Mouse (Mus musculus): ENCODE data around the gene Ncapd3.

The Ncapd3 gene

DNA sequence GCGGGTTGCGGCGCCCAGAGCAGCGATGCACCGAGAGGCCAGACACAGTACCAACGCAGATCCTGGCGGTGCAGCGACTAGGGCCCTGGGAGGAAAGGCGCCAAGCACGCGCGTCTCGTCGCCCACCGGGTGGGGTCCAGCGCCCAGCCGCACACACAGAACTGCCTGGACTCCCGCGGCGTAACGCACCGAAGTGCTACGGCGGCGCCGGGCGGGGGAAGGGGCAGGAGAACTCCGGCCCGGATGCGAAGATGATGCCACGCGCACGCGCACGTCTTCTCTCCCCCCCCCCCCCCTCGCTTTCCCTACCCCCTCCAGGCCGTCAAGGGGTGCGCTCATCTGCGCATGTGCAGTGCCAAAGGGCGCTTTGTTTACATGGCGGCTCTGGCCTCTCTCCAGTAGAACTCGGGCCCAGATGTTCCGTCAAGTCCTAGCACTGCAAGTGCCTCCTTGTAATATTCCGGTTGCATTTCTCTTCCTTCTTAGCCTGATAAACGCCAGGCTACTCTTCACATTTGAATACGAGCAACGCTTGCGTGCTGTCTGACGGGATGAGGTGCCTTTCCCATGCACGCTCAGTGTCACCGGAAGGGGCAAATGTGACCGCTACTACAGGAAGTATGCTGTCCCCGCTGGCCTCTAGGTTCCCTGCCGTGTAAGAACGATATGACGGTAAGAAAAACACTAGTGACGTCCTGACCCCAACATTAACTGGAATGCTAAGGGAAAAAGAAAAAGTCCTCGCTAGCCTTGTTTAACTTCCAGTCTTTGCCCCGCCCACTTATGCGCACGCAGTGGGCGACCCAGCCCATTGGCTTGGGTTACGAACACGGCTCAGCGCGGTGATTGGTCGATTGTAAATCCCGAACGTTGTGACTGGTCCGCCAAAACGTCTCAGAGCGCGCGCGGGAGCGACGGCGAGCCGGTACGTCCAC, at the start of gene Ncapd3, which contains the start of gene Vps26b:
Ncapd3 (plus strand) TSS at position 348 of the 935 bp plus-strand sequence.
Vps26b (minus strand) TSS at position 238 of the 935 bp plus-strand sequence.
- DNase-seq (ENCODE audit: low read depth in 2 of 2, low spot score in 2 of 2), result peak; percentile 92 to 95

DNA sequence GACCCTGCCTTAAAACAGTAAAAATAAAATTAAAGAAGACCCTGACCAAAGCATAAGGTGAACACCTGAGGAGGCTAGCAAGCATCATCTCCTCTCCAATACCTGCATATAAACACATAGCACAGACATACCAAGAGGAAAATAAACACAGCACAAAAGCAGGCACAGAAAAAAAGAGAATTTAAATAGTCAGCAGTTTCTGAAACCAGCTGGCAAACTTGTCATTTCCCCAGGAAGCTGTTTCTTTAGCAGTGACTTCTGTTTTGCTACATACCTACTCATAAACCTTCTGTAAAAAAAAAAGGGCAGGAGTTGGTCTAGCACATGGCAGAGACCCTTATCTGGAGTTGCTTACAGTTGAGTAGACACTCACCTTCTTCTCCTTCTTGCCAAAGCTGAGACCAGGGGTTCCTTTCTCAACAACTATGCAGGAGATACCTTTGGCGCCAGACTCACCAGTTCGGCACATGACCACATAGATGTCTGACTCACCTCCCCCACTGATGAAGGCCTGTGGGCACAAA, 44.8 kb upstream of the Ncapd3 start:
- no peak for DNase-seq (ENCODE audit: low read depth in 2 of 2, low spot score in 2 of 2)

DNA sequence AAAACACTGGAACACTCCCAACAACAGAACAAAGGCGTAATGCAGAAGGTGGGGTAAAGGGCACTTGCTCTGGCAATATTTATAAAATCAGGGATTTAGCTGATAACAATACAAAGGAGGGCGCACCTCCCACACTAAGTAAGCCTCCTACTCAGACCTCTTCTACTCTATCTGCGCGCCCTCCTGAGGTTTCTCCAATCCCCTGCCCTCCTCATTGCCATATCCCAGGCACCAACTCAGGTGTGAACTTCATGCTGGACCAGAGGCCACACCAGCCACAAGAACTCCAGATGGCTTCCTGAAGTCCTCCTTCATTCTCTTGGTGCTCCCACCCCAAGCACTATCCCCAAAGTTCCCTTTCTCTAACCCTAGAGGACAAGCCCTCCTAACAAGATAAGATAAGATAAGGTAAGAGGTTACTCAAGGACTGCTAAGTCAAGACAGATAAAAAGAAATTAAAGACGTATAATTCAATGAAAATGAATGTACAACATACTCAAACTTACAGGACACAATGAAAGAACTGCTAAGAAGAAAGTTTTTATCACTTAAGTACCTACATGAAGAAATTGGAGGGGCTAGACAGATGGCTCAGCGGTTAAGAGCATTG, 44.2 kb upstream of the Ncapd3 start:
- DNase-seq (ENCODE audit: low read depth in 2 of 2, low spot score in 2 of 2), result no peak

DNA sequence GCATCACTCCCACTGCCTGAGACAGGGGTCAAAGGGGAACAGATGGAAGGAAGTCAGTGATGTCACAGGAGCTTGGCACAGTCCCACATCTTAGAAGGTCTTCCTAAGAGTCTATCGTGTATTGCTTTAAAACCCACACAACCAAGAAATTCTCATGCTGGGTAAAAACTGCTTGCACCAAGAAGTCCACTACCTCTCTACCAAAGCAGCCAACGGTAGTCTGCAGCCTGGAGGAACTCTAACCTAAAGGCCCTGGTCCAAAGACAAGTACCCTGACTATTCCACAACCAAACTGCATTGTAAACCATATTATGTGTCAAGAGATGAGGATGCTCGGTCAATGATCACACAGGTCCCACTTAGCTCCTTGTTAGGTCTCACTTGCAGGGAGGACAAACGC, 39.8 kb upstream of the Ncapd3 start:
- DNase-seq (ENCODE audit: low read depth in 2 of 2, low spot score in 2 of 2), result no peak

DNA sequence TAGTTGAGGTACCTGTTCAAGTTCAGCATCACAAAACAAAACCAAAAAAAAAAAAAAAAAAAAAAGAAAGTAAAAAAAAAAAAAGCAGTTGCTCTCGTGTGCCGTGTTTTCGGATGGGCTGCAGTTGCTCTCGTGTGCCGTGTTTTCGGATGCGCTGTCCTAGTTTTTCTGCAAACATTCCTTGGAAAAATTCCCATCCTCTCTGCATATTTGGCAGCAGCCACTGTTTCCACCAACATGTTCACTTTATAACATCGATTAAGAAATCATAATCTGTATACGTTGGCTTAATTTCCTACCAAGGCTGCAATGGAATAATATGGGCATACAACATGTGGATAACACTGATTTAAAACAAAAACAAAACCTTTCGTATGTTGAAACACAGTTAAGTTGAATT, 36.9 kb upstream of the Ncapd3 start:
- DNase-seq (ENCODE audit: low read depth in 2 of 2, low spot score in 2 of 2), result no peak

DNA sequence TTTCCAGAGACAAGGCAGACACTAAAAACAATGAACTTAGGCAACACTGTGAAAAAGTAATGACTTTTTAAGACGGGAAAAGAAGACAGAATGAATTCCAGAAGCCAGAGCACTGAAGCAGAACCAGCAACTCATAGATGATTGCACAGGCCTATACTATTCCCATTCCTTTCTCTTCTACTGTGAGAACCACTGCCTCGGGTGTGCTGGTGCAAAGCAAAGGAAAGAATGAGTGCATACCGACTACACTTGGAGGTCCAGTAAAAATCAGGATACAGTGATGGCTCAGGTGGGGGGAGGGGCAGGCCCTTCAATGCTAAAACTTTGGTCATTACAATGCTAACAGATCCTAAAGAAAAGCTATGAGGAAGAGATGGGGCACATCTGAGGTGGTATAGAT, 36.1 kb upstream of the Ncapd3 start:
- no peak for DNase-seq (ENCODE audit: low read depth in 2 of 2, low spot score in 2 of 2)

DNA sequence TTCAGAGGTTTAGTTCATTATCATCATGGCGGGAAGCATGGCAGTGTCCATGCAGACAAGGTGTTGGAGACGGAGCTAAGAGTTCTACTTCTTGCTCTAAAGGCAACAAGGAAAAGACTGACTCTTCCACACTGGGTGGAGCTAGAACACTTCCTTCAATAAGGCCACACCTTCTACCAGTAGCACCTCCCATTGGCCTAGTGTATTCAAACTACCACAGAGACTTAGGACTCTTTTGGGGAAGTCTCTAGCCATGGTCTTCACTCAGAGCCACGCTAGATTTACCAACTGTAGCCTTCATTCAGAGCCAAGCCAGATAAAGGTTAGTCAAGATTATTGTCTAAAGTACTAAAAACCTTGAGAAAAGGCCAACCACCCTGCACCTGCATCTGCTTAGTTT, 32.9 kb upstream of the Ncapd3 start:
- DNase-seq (ENCODE audit: low read depth in 2 of 2, low spot score in 2 of 2), result no peak

DNA sequence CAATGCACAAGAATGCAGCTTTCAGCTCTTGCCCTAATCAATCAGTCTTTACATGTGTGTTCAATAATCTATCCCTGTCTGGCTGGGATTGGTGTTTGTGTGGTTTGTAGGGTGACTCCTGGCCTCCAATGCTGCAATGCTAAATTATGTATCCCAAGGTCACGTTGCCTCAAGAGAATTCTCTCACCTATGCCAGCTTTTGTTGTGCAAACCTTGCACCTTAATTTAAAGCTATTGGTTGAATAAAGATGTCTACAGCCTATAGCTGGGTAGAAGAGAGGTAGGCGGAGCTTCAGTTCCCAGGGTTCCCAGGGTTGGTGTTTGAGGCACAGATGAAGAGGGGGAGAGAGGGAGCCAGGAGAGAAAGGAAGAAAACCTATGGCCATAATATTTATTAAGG, 32.5 kb upstream of the Ncapd3 start:
- DNase-seq (ENCODE audit: low read depth in 2 of 2, low spot score in 2 of 2), result no peak

DNA sequence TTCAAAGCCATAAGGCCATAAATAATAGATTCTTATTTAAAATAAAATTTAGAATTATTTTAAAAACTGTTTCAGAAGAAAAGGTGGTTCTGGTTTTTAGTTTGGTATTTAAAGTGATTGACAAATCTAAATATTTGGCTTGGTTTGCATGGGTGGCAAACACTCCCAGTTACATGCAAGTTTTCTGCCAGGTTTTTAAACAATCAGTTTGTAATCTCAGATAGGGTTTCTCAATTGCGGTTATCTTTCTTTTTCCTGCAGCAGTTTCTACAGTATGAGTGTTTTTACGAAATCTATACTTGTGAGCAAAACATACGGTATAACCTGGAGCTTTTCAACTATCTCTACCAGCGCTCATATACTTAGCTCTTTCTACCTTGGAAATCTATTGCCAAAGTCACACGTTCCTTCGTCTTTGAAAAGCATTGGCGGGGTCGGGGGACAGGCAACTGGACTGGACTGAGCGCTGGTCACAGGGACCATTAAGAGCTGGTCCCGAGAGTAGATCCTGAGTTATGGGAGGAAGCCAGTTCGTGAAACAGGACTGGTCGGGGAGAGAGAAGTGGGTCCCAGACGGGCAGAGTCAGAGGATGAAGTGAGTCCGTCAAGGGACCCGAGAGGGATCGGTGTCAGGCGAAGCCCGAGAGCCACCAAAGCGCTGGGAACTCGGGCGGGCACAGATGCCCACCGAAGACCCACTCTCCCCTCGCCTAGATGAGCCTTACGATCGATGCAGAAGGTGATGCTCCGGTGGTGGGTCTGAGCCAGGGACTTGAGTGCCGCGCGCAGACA, 31.1 kb upstream of the Ncapd3 start:
- DNase-seq (ENCODE audit: low read depth in 2 of 2, low spot score in 2 of 2), result no peak

DNA sequence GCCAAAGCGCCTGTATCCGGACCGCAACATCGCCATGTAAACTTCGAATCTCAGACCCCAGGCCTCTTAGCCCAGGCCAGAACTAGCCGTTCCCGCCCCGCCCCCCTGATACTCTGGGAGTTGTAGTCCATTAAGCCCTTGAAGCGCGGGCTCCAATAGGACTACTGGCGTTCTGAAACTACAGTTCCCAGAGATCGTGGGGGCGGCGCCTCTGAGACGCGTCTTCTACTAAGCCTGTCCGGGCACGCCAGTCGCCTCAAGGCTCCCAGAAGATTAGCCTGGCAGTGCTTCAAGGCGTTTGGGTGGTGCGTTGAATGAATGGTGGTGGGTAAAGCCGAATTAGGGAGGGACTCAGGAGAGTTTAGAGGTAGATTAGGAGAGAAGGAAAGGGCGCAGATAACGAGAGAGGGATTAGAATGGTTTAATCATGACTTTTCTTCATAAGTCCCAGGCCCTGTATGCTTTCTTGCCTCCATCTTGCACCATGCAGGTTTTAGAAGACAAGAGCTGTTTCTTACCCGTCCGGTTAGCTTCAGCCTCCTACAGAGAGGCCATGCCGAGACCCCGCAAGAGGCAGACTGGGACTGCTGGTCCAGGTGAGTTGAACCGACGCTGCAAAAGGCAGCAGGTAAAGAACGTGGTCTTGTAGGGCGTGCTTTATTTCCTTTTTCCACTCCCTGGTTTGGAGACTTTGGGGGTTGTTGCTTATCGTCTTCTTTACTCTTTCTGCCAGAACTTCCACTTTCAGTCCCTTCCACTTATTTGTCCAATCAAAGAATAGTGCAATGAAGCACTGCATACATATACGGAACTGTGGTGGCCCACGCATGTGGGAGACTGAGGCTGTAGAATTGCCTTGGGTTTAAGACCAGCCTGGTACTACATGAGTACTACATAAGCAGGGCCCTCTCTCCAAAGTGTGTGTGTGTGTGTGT, 30.2 kb upstream of the Ncapd3 start, which contains the start of the genes Acad8 and Thyn1:
Acad8 (minus strand) TSS at position 106 of the 935 bp plus-strand sequence.
Thyn1 (plus strand) TSS at position 250 of the 935 bp plus-strand sequence.
- DNase-seq (ENCODE audit: low read depth in 2 of 2, low spot score in 2 of 2), result peak; percentile 86 to 90

DNA sequence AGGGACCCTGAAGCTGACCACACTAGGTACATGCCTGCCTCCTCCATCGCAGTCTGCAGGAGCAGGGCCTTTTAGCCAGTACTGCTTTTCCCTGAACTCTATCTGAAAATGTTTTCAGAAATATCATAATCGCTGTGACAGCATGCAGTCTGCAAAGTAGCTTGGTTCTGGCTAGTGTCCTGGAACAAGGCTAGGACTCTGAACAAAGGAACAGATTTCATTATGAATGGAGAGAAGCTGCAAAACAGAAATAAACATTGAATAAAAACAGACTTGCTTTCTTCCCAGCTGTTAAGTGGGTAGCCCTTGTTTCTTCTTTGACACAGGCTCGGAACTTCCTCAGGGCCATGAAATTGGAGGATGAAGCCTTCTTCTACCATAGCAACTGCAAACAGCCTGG, 24.7 kb upstream of the Ncapd3 start:
- no peak for DNase-seq (ENCODE audit: low read depth in 2 of 2, low spot score in 2 of 2)

DNA sequence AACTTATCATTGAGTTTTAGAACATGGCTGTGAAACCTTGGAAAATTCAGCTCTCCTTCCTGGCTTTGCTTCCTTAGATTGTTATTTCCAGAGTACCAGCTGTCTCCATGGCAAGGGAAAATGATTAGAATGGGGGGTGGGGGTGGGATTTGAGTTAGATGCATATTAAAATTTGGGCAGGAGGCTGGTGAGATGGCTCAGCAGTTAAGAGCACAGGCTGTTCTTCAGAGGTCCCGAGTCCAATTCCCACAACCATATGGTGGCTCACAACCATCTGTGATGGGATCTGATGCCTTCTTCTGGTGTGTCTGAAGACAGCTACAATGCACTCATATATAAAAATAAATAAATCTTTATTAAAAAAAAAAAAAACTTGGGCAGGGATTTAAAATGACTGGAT, 24.0 kb upstream of the Ncapd3 start:
- no peak for DNase-seq (ENCODE audit: low read depth in 2 of 2, low spot score in 2 of 2)

DNA sequence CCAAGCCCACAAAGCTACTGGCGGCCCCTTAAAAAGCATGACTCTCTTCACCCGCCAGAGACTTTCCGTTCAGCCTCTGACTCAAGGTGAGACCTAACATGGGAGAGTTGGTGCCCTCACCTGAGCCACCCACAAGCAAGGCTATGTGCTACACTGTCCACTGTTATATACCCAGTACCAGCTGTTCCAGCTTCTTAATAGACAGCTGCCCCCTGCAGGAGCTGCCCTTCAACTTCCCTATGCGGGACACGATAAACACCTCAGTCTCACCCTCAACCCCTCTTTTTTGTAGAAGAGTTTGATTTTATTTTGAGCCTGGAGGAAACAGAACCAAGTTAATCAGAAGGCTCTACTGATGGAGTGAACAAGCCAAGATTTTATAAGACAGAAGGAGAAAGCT, 23.1 kb upstream of the Ncapd3 start:
- DNase-seq (ENCODE audit: low read depth in 2 of 2, low spot score in 2 of 2), result no peak

DNA sequence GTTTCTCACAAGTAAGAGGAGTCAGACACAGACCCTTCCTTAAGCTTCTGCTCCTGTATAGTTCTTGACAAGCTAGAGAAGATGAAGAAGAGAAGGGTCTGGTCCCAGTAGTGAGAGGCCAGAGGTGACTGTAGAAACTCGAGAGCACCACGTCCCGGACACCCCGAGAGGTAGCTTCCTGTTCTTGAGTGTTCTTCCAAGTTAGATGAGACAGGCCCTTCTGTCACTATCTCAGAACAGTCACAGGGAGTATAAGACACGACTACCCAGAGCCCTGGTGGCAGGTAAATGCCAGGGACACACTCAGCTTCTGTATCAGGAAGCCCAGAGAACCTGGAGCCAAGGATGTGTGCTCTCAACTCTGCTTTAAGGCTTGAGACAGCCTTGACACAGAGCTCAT, 20.7 kb upstream of the Ncapd3 start:
- no peak for DNase-seq (ENCODE audit: low read depth in 2 of 2, low spot score in 2 of 2)

DNA sequence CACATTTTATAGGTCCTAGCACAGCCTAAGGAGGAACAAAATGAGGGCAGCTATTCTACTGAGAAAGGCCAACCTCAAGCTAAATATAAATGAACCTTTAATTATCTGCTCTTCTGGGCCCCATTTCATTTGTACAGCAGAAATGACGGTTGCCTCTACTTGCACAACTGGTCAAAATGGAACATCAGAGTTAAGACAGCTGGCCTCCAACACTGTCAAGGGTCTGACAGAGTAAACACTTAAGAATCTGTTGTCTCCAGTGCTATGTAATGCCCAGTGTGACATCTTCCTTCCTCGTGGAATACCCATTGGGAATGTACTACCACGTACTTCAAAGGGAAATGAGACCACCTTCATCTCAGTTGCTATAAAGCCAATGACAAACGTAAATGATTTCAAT, 18.4 kb upstream of the Ncapd3 start:
- no peak for DNase-seq (ENCODE audit: low read depth in 2 of 2, low spot score in 2 of 2)

DNA sequence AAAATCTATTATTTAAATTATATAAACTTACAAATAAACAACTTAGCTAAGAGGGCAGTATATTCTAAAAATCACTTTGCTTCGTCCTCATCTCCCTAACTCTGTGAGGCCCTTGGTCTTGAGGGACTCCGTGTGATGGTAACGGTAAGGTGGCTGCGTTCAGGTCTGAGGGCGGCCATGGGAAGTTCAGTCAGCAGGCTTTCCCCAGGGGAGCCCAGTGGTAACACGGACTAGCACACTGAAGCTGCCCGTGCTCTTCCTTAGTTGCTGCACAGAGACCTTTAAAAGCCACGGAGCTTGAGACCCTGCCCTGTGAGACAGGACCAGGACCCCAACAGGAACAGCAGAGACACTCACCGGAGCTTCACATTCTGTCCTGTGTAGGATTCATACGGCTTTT, 11.0 kb upstream of the Ncapd3 start:
- DNase-seq (ENCODE audit: low read depth in 2 of 2, low spot score in 2 of 2), result no peak

DNA sequence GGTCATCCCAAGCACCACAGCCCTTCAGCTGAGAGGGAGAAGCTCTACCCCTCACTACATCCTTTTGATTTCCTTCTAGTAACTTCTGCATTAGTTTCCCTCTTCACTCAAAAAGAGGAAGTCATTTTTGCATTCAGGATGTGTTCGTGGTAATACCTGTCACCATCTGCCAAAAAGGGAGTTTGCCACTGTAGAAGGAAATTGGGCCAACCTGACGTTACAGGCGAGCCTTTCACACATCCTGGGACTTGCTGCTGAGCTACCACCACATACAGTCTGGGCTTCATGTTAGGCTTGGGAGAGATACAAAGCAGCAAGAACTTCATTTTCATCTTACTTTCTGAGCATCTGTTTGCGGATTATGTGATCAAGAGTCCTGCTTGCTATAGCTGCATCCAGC, 6.3 kb upstream of the Ncapd3 start:
- DNase-seq (ENCODE audit: low read depth in 2 of 2, low spot score in 2 of 2), result no peak

DNA sequence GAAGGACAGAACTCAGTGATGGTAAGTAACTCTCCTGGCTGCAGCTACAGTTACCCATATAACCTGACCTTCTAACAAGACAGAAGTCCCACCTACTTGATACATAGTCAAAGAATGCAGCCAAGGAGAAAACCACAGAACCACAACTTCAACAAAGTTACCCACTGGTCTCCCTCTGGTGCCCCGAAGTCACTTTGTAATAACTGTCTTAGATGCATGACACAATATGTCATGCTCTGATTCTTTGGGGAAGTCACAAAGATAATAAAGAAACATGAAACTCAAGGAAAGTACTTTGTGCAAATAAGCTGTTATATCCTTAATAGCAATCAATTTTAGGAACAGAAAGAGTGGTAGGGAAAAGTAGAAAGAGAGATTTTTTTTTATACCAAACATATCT, 3.3 kb upstream of the Ncapd3 start:
- DNase-seq (ENCODE audit: low read depth in 2 of 2, low spot score in 2 of 2), result no peak

DNA sequence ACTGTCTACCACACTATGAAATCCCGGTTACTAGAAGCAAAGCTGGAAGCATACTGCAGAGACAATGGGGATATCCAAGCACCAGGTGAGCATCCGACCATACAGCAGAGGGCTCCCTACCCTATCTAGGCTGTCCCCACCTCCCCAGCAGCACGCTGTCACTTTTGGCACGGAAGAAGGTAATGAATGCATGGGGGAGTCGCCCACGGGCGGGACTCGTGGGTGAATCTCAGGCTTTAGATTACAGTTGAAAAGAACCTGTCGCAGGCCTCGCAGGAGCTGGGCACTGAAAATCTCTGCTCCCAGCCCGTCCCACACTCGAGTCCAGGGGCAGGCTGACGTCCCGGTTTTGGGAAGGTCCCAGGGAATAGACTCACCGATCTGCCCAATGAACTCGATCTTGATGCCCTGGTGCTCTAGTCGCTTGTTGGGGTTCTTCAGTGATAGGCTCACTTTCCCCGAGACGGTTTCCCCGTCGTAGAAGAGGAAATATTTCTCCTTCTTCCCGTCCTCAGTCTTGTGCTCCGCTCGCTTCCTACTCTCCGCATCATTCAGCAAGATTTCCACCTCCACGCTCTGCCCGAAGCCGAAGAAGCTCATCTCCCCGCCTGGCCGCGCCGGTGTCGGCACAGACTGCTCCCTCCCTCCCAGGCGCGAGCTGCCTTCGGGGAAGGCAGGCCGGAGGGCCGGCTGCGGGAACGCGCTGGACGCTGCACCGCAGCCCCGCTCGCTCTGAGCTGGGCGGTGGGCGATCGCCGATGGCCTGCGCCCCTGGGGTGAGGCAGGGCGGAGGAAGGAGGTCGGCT, 750 bp upstream of the Ncapd3 start:
- DNase-seq (ENCODE audit: low read depth in 2 of 2, low spot score in 2 of 2), result peak; percentile 37 to 44

DNA sequence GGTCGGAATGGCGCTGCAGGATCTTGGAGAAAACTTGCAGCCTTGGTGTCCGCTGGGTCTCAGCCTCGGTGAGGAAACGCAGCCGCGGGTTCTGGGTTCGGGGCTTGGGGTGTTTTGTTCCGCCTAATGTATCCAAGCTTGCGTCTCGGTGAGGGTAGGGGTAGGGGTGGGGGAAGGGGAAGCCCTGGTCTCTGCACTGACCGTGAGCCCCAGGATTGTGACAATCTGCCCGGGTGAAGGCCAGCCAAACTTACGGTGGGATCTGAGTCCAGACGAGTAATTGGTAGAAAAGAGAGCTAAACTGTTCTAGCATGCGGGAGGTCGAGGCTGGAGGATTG, 757 bp downstream of the Ncapd3 start:
- no peak for DNase-seq (ENCODE audit: low read depth in 2 of 2, low spot score in 2 of 2)

All from CD8-positive naive resting alpha-beta T cell, adult 2 months (primary cell).